Mouse (Mus musculus): ENCODE measurements around the gene Nphp3.
A peak's percentile ranks its signal among the peaks of the same experiment; 100 is the strongest.

The Nphp3 gene

GRCm38 (mm10) chr9:104063244-104063961, 61.1 kb downstream of the Nphp3 start, which contains the start of gene Acad11:
Gene Acad11 (plus strand): TSS chr9:104063377.
- peak; percentile 87 to 97 for DNase-seq (ENCODE audit: inconsistent age in 2 of 2, low spot score in 1 of 2)

- no peak for DNase-seq (ENCODE audit: inconsistent age in 2 of 2, low spot score in 1 of 2)
Measured at GRCm38 (mm10) chr9:104064571-104064970, 62.2 kb downstream of the Nphp3 start.

GRCm38 (mm10) chr9:104070241-104070640, 67.9 kb downstream of the Nphp3 start:
- DNase-seq (ENCODE audit: inconsistent age in 2 of 2, low spot score in 1 of 2), result no peak

GRCm38 (mm10) chr9:104070863-104071604, 68.7 kb downstream of the Nphp3 start:
- DNase-seq (ENCODE audit: inconsistent age in 2 of 2, low spot score in 1 of 2), result no peak

- DNase-seq (ENCODE audit: inconsistent age in 2 of 2, low spot score in 1 of 2), result no peak
Measured at GRCm38 (mm10) chr9:104075808-104076207, 73.5 kb downstream of the Nphp3 start.

- DNase-seq (ENCODE audit: inconsistent age in 2 of 2, low spot score in 1 of 2), result no peak
Measured at GRCm38 (mm10) chr9:104078780-104079179, 76.4 kb downstream of the Nphp3 start.

GRCm38 (mm10) chr9:104079379-104079778, 77.0 kb downstream of the Nphp3 start:
- DNase-seq (ENCODE audit: inconsistent age in 2 of 2, low spot score in 1 of 2), result peak; percentile 22 to 76

- DNase-seq (ENCODE audit: inconsistent age in 2 of 2, low spot score in 1 of 2), result no peak
Measured at GRCm38 (mm10) chr9:104080038-104080437, 77.7 kb downstream of the Nphp3 start.

GRCm38 (mm10) chr9:104085730-104086429, 83.5 kb downstream of the Nphp3 start:
- DNase-seq (ENCODE audit: inconsistent age in 2 of 2, low spot score in 1 of 2), result no peak

- no peak for DNase-seq (ENCODE audit: inconsistent age in 2 of 2, low spot score in 1 of 2)
Measured at GRCm38 (mm10) chr9:104088555-104088954, 86.2 kb downstream of the Nphp3 start.

GRCm38 (mm10) chr9:104092945-104093344, 90.6 kb downstream of the Nphp3 start:
- DNase-seq (ENCODE audit: inconsistent age in 2 of 2, low spot score in 1 of 2), result no peak
